Mouse (Mus musculus): Measurements from ENCODE around the gene Trim14. TPM values are rescaled to one million over a fixed set of nuclear protein-coding genes. Genes with fewer than 3 reads are reported as not detected.

Trim14 gene
- total and polyA plus RNA-seq, 2 experiments from 2014 or later = 0.73 to 1.4 TPM

- H3K27ac ChIP-seq (ENCODE audit: low read depth, low read length) = no peak overlapping the region
- H3K9ac ChIP-seq = no peak overlapping the region
- no peaks in the 10 kb centered on the region for H3K9me3 ChIP-seq (ENCODE audit: low read length)
- no peak for DNase-seq
- no peaks in the 10 kb centered on the region for H3K27me3 ChIP-seq (ENCODE audit: insufficient read depth, low read length)
- 0 out of 2 replicates have a peak, but pooled peaks have one; percentile 27 for TF ChIP-seq CTCF (IDR thresholded peaks at IDR 0.05; ENCODE audit: low read depth)
- no peaks in the 10 kb centered on the region for H3K4me1 ChIP-seq (ENCODE audit: insufficient read depth)
- peak overlapping the region; percentile 38 for H3K4me2 ChIP-seq (ENCODE audit: low read depth)
- H3K4me3 ChIP-seq (ENCODE audit: low read depth, low read length) = no peak overlapping the region
- ATAC-seq = no peak
- WGBS = 34% methylated on average over 17 of the region's 17 CpGs
- no peaks in the 10 kb centered on the region for H3K36me3 ChIP-seq (ENCODE audit: insufficient read depth)
Measured at GRCm38 (mm10) chr4:46526798-46527557, 9.0 kb downstream of the Trim14 start.

- no peaks in the 10 kb centered on the region for H3K4me1 ChIP-seq (ENCODE audit: insufficient read depth)
- no peaks in the 10 kb centered on the region for H3K9me3 ChIP-seq (ENCODE audit: low read length)
- no peak overlapping the region for H3K4me3 ChIP-seq (ENCODE audit: low read depth, low read length)
- WGBS = 87% methylated on average over 3 of the region's 3 CpGs
- ATAC-seq (no peak), DNase-seq (no peak)
- H3K27ac ChIP-seq (ENCODE audit: low read depth, low read length) = no peak overlapping the region
- TF ChIP-seq CTCF (IDR thresholded peaks at IDR 0.05; ENCODE audit: low read depth) = no peak
- H3K4me2 ChIP-seq (ENCODE audit: low read depth) = no peak overlapping the region
- no peaks in the 10 kb centered on the region for H3K36me3 ChIP-seq (ENCODE audit: insufficient read depth)
- no peaks in the 10 kb centered on the region for H3K27me3 ChIP-seq (ENCODE audit: insufficient read depth, low read length)
- H3K9ac ChIP-seq = no peak overlapping the region
Measured at GRCm38 (mm10) chr4:46526226-46526625, 9.7 kb downstream of the Trim14 start.

- no peak for DNase-seq
- no peak for ATAC-seq
- no peak overlapping the region for H3K27ac ChIP-seq (ENCODE audit: low read depth, low read length)
- H3K4me1 ChIP-seq (ENCODE audit: insufficient read depth) = no peaks in the 10 kb centered on the region
- no peak overlapping the region for H3K4me2 ChIP-seq (ENCODE audit: low read depth)
- no peaks in the 10 kb centered on the region for H3K36me3 ChIP-seq (ENCODE audit: insufficient read depth)
- H3K9ac ChIP-seq = no peak overlapping the region
- H3K27me3 ChIP-seq (ENCODE audit: insufficient read depth, low read length) = no peaks in the 10 kb centered on the region
- TF ChIP-seq CTCF (IDR thresholded peaks at IDR 0.05; ENCODE audit: low read depth) = no peak
- H3K9me3 ChIP-seq (ENCODE audit: low read length) = no peaks in the 10 kb centered on the region
- no peak overlapping the region for H3K4me3 ChIP-seq (ENCODE audit: low read depth, low read length)
- WGBS = 88% methylated on average over 4 of the region's 4 CpGs
Measured at GRCm38 (mm10) chr4:46523324-46523723, 12.6 kb downstream of the Trim14 start.

GRCm38 (mm10) chr4:46521457-46521856 lies 14.5 kb downstream of the Trim14 start:
- no peak overlapping the region for H3K4me3 ChIP-seq (ENCODE audit: low read depth, low read length)
- DNase-seq (no peak), ATAC-seq (no peak)
- 79% methylated on average over 10 of the region's 10 CpGs for WGBS
- H3K27me3 ChIP-seq (ENCODE audit: insufficient read depth, low read length) = no peaks in the 10 kb centered on the region
- H3K4me2 ChIP-seq (ENCODE audit: low read depth) = no peak overlapping the region
- no peaks in the 10 kb centered on the region for H3K4me1 ChIP-seq (ENCODE audit: insufficient read depth)
- H3K27ac ChIP-seq (ENCODE audit: low read depth, low read length) = no peak overlapping the region
- no peaks in the 10 kb centered on the region for H3K9me3 ChIP-seq (ENCODE audit: low read length)
- no peak overlapping the region for H3K9ac ChIP-seq
- no peaks in the 10 kb centered on the region for H3K36me3 ChIP-seq (ENCODE audit: insufficient read depth)
- TF ChIP-seq CTCF (IDR thresholded peaks at IDR 0.05; ENCODE audit: low read depth) = no peak

- Histone ChIP-seq H3K4me3 (ENCODE audit: low read depth, low read length) (no peak overlapping the region), H3K36me3 (ENCODE audit: insufficient read depth) (no peaks in the 10 kb centered on the region), H3K9ac (no peak overlapping the region), H3K27ac (ENCODE audit: low read depth, low read length) (no peak overlapping the region), H3K4me1 (ENCODE audit: insufficient read depth) (no peaks in the 10 kb centered on the region), H3K9me3 (ENCODE audit: low read length) (no peaks in the 10 kb centered on the region), H3K27me3 (ENCODE audit: insufficient read depth, low read length) (no peaks in the 10 kb centered on the region), H3K4me2 (ENCODE audit: low read depth) (no peak overlapping the region)
- ATAC-seq = peak; percentile 42; the same call in 1 of the 2 replicates
- WGBS = 74% methylated on average over 2 of the region's 2 CpGs
- DNase-seq = no peak
- no peak for TF ChIP-seq CTCF (IDR thresholded peaks at IDR 0.05; ENCODE audit: low read depth)
Measured at GRCm38 (mm10) chr4:46520491-46520890, 15.4 kb downstream of the Trim14 start.

- Histone ChIP-seq H3K9ac (no peak overlapping the region), H3K4me3 (ENCODE audit: low read depth, low read length) (peak overlapping the region; percentile 66), H3K27me3 (ENCODE audit: insufficient read depth, low read length) (no peaks in the 10 kb centered on the region), H3K9me3 (ENCODE audit: low read length) (no peaks in the 10 kb centered on the region), H3K27ac (ENCODE audit: low read depth, low read length) (no peak overlapping the region), H3K4me1 (ENCODE audit: insufficient read depth) (0 out of 2 replicates have a peak, but pooled peaks cover 6% of the 10 kb centered on the region), H3K36me3 (ENCODE audit: insufficient read depth) (peaks cover 7% of the 10 kb centered on the region; the same call in 1 of the 2 replicates), H3K4me2 (ENCODE audit: low read depth) (peak overlapping the region; percentile 83)
- DNase-seq = peak; percentile 76
- WGBS = 12% methylated on average over 16 of the region's 16 CpGs
- peak; percentile 80 for TF ChIP-seq CTCF (IDR thresholded peaks at IDR 0.05; ENCODE audit: low read depth)
- ATAC-seq = peak; percentile 34; the same call in 1 of the 2 replicates
Measured at GRCm38 (mm10) chr4:46507736-46508460, 28.0 kb downstream of the Trim14 start.
